Mouse (Mus musculus): ENCODE data around the gene Bag6.

GRCm38 (mm10) chr17:35173329-35173728 is 38.4 kb downstream of the Bag6 start:
- no peak for TF ChIP-seq CTCF (conservative IDR thresholded peaks at IDR 0.05; ENCODE audit: low read length)
- TF ChIP-seq POU5F1 (IDR thresholded peaks at IDR 0.05; ENCODE audit: borderline replicate concordance, low read length): no peak
- no peak for TF ChIP-seq NANOG (IDR thresholded peaks at IDR 0.05; ENCODE audit: borderline replicate concordance, low read length)

Data from E14TG2a.4 (cell line).